Mouse (Mus musculus) left cerebral cortex, postnatal 10 days (tissue): ENCODE data around the gene Cers1. TPM values are rescaled to one million over a fixed set of nuclear protein-coding genes. Genes with fewer than 3 reads are reported as not detected.

Experiments
- DNase-seq, 2 experiments: peaks; one replicate each; pipeline ENCODE4 v3.0.0; 2021 to 2022; ENCODE audit warnings: low spot score in 2 of 2, mixed read lengths in 1 of 2; ENCODE audit errors: extremely low spot score in 1 of 2
- intact Hi-C: fragments of 180-260 bp; cut with DNase I; formaldehyde crosslinking; loops from one replicate; pipeline ENCODE4 v1.15.1; 2025
- total RNA-seq, 2 experiments: library from RNA; stranded (reverse); gene quantifications; 2 replicates each; pipeline ENCODE4 v1.2.3; 2021

Cers1 gene
- total RNA-seq, 2 experiments from 2014 or later, result 97.9 to 98.4 TPM

- intact Hi-C loops, result no loop called here
- DNase-seq, result no peak
Measured at GRCm38 (mm10) chr8:70302901-70303300, 12.7 kb upstream of the Cers1 start.

DNA sequence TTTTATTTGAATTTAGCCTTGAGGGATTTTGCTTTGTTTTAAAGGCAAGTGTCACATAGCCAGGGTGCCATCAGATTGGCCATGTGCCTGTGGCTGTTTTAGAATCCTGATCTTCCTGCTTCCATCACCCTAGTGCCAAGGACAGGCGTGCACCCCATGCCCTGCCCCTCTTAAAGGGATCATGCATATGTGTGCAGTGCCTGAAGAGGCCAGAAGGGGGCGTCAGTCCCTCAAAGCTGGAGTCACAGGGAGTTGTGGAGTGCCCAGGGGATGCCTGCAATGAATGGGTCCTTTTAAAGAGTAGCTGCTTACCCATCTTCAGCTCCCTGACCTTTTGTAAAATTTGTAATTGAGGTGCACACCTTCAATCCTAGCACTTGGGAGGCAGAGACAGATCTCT, 6.3 kb upstream of the Cers1 start:
- intact Hi-C loops, result no loop called here
- no peak for DNase-seq

GRCm38 (mm10) chr8:70313399-70313798, 2.2 kb upstream of the Cers1 start:
- intact Hi-C loops, result no loop called here
- DNase-seq, result no peak

DNA sequence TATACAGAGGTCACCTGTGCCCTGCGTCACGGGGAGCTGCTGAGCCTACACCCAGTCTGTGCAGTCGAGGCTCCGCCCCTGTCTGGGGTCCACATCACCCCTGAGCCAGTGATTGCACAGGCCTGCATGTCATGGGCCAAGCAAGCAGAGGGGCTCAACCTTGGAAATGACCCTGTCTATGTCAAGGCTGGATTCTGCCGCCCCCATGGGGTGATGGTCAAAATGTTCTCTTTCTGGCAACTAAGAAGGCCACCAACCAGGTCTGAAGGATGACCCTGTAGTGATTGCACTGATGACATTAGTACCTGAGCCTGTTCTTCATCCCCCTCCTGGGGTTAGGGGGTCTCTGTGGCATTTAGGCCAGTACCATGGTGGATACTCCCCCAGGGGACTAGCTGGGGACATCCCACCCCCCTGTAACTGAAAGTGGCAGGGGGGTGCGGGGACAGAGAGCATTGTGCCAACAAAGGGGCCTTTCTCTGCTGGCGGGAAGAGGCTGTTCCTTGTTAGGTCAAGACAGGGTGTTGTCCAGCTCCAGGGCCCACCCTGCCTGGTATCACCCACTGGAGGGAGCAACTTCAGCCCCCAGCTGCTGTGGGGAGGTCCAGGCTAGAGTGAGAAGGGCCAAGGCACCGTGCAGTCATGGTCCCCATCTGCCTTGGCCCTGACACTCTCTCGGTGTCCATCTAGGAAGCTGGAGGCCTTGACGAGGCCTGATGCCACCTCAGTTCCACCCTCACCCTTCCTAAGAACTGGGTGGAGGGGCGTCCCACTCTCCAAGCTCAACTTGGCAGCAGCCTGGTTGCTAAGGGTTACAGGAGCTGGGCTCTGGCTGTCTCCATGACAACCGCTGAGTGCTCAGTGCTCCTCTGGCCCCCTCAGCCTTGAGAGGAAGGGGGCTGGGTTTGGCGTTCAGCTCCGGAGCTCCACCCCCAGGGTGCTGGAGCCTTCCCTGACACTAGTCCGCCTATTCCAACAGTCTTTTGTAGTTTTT, 1.2 kb downstream of the Cers1 start:
- DNase-seq, result peak; percentile 90 to 95
- intact Hi-C loops, result no loop called here

DNA sequence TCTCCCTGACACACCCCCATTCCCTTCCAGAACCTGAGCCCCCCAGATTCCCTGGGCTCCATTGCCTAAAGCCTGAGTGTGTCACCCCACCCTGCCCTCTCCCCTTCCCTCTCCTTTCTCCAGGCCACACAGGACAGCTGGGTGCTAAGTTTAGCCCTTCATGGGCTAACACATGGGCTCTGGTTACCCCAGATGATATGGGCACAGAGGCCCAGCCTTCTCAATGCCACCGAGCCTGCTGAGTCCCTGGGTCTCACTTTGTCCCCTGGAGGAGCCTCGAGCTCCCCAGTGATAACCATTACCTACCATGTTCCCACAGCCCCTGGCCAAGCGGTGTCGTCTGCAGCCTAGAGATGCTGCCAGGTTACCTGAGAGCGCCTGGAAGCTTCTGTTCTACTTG, 2.3 kb downstream of the Cers1 start:
- DNase-seq, result no peak
- intact Hi-C loops, result no loop called here

GRCm38 (mm10) chr8:70323716-70324115, 8.1 kb downstream of the Cers1 start:
- intact Hi-C loops, result no loop called here
- DNase-seq, result peak in 1 of 2 experiments; percentile 17

DNA sequence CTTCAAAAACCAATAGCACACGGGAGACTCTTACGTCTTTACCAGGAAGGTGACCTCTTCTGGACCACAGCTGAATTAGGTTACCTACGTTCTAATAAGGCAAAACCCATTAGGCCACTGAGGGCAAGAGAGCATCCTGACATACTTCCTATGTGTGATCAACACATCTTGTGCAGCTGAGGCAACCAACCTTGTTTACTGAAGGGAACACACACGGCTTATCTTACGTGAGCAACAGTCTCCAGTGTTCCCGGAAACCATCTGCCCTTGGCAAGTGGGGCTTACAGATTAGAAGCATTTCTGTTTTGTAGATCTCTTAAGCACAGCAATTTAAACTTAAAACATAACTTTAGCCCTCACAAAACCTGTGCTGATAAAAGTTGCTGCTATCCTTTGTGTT, 11.9 kb downstream of the Cers1 start:
- intact Hi-C loops, result no loop called here
- no peak for DNase-seq

DNA sequence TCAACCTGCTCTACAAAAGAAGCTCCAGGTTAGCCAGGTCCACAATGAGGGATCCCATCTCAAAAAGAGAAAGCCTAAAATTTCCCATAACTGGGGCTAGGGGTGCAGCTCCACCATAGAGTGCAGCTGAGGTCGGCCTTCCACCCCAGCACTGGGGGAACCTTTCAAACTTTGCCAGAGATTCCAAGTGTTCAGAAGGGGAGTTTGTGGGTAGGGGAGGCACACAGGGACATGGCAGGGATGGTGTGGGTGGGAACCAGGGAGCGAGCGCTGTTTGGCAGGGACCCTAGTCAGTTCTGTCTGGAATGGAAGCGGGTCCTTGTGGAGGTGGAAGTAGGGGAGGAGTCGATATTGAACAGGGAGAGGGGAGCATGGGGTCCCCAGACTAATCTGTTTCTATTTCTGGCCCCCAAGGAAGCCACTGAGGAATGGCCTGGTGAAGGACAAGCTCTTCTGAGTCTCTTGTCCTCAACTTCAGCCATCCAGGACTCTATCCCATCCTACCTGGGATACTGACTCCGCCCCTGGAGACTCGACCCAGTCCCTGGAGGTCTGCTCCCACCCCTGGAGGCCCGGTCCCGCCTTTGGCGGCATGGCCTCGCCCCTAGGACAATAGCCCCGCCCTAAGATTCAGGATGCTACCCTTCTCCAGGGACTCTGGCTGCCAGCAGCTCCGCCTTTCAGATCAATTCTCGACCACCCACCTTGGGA, 13.7 kb downstream of the Cers1 start, which contains the start of gene Gdf1:
Gdf1 (plus strand) TSS at position 694 of the 711 bp plus-strand sequence.
- peak in 1 of 2 experiments; percentile 19 for DNase-seq
- intact Hi-C loops, result no loop called here

GRCm38 (mm10) chr8:70329835-70330740, 14.5 kb downstream of the Cers1 start:
- peak in 1 of 2 experiments; percentile 59 for DNase-seq
- intact Hi-C loops, result no loop called here

DNA sequence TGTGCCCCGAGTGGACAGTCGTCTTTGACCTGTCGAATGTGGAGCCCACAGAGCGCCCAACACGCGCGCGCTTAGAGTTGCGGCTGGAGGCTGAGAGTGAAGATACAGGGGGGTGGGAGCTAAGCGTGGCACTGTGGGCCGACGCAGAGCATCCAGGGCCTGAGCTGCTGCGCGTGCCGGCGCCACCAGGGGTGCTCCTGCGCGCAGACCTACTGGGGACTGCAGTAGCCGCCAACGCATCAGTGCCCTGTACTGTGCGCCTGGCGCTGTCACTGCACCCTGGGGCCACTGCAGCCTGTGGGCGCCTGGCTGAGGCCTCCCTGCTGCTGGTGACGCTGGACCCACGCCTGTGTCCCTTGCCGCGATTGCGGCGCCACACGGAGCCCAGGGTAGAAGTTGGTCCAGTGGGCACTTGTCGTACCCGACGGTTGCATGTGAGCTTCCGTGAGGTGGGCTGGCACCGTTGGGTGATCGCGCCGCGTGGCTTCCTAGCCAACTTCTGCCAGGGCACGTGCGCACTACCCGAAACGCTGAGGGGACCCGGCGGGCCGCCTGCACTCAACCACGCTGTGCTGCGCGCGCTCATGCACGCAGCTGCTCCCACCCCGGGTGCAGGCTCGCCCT, 15.3 kb downstream of the Cers1 start:
- peak in 1 of 2 experiments; percentile 82 for DNase-seq
- intact Hi-C loops, result no loop called here

DNA sequence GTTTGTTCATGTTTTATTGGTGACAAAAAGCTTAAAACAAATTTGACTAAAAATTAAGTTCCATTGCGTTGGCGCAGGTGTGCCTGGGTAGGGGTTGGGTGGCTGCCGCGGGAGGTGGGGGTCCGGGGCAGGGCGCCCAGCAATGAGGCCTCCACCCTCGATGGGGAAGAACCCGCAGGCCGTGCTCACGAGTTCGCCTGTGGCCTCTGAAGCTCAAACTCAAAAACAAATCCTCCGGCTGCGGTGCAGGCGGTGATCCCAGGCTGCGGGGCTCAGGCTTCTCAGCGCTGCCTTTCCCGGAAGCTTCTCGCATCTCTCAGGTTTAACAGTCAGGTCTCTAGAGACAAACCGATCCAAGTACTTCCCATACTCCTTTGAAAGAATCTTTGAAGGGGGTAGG, 16.0 kb downstream of the Cers1 start:
- intact Hi-C loops, result no loop called here
- DNase-seq, result peak in 1 of 2 experiments; percentile 51

DNA sequence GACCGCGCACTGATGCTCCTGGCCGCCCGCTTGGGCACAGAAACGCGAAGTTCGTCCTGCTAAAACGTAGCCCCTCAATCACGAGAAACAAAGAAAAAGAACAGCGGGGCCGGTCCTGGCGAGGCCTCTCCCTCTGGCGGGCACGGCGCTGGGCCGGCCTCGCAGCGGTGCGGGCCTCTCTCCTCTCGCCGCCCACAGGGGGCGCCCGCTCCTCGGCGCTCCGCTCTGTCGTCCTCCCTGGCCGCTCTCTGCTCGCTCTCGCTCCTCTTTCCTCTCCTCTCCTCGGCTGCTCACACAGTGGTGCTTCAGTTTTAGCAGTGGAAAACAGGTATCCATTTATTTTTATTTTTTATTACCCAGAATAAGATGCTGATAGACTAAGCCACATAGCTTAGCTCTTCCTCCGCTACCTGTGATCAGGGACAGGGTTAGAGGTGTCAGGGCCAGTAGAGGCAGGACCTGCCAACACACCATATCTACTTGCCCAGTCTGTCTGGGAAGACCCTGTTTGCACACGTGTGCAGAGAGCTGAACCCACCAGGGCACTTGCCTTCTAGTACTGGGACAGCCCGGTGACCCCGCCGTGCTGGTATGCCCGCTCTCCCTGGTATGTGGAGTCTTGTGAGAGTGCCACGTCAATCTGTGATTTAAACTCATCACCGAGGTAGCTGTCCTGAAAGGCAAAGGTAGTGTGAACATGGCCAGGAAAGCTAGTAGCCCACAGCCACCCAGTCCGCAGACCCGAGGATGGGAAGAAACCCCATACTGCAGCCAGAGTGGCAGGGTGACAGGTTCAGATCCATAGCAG, 16.7 kb downstream of the Cers1 start:
- intact Hi-C loops, result no loop called here
- peak; percentile 59 to 86 for DNase-seq

DNA sequence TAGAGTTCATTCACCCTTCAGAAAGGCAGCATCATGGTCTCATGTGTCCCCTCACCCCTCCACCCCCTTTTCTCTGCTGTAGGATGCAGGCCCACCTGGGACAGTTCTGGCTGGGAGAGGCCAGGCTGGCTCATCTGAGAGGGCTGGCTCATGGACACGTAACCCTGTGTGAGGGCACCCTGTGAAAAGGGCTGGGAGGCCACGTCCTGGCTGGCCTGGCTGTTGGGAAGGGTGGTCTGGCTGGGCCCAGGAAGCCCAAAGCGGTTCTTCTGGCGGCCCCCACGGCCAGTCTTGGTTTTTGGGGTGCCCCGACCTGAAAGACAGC, 17.3 kb downstream of the Cers1 start:
- intact Hi-C loops, result no loop called here
- DNase-seq, result peak in 1 of 2 experiments; percentile 35

DNA sequence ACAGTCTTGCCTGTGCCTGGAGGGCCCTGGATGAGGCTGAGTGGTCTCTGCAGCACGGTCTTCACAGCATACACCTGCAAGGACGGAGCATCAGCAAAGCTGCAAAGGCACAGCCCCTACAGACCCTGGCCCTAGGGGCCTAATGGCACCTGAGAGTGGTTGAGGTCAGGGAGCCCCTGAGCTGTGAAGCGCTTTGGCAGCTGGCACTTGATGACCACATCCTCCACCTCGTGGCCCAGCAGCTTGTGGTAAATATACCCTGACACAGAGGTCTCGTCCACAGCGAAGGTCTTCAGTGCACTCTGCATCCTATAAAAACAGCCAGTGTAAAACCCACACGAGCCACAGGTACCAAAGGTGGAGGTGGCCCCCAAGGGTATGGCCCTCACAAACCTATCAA, 23.4 kb downstream of the Cers1 start:
- no peak for DNase-seq
- intact Hi-C loops, result no loop called here

DNA sequence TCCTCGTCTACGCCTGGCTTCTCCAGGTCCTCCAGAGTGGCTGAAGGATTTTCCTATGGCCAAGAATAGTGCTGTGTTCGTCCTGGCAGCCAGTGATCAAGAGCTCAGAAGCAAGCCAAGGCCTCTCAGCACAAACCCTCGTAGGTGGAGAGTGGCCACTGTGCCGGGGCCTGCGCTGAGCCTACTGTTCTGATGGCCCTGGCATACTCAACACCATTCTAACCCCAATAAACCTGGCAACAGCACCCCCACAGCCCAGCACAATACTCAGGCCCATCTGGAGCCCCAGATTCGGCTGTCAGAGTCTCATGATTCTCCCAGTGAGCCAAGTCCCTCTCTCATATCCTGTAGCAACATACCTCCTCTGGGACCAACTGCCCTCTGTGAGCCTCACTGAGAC, 25.1 kb downstream of the Cers1 start:
- DNase-seq, result no peak
- intact Hi-C loops, result no loop called here

GRCm38 (mm10) chr8:70342007-70342406, 26.4 kb downstream of the Cers1 start:
- no peak for DNase-seq
- intact Hi-C loops, result loop anchor here (2.0 kb wide), 1 partner anchor 163 kb away; no protein-coding TSS in a partner anchor

- intact Hi-C loops, result loop anchor here (2.0 kb wide), 1 partner anchor 162 kb away; no protein-coding TSS in a partner anchor
- DNase-seq, result no peak
Measured at GRCm38 (mm10) chr8:70343076-70343475, 27.5 kb downstream of the Cers1 start.

- peak in 1 of 2 experiments; percentile 62 for DNase-seq
- intact Hi-C loops, result loop anchor here (2.0 kb wide), 1 partner anchor 161 kb away; no protein-coding TSS in a partner anchor
Measured at GRCm38 (mm10) chr8:70343696-70344095, 28.1 kb downstream of the Cers1 start.
